Mouse (Mus musculus) heart, adult 2 months (tissue): ENCODE measurements at regions not wholly inside any gene's neighbourhood (a gene's known extent, or its start where the extent isn't known, plus 50 kb on each side); places are given as distances from the start of the nearest gene placed in this dataset.

Experiments
- DNase-seq, 2 experiments: peaks; one replicate each; pipeline ENCODE4 v3.0.0; 2021
- H3K27ac ChIP-seq: fragments of 200-600 bp; 2 replicates; pipeline ENCODE4 v1.8.1; 2022
- H3K27me3 ChIP-seq: fragments of 200-500 bp; 2 replicates; pipeline ENCODE4 v1.6.1; 2012; ENCODE audit warnings: mild to moderate bottlenecking, low read length, inconsistent platforms, mixed read lengths; ENCODE audit not compliant: control insufficient read depth, insufficient read depth
- H3K36me3 ChIP-seq: fragments of 200-500 bp; 2 replicates; pipeline ENCODE4 v1.6.1; 2012; ENCODE audit warnings: low read length, inconsistent platforms; ENCODE audit not compliant: control insufficient read depth, insufficient read depth
- H3K4me1 ChIP-seq: fragments of 200-500 bp; 2 replicates; pipeline ENCODE4 v1.6.1; 2011; ENCODE audit warnings: low read length; ENCODE audit not compliant: control insufficient read depth, insufficient read depth
- H3K4me3 ChIP-seq: fragments of 200-600 bp; 2 replicates; pipeline ENCODE4 v1.8.1; 2022
- H3K79me2 ChIP-seq: fragments of 200-500 bp; replicated peaks from 2 replicates; pipeline ENCODE4 v1.6.1; 2012; ENCODE audit warnings: mild to moderate bottlenecking, inconsistent platforms, low read length, moderate library complexity, mixed read lengths; ENCODE audit not compliant: control insufficient read depth, insufficient read depth
- H3K9ac ChIP-seq: fragments of 200-500 bp; 2 replicates; pipeline ENCODE4 v1.6.1; 2012; ENCODE audit warnings: low read depth, mild to moderate bottlenecking, control low read depth, inconsistent platforms, low read length, mixed read lengths
- CTCF ChIP-seq: fragments of 200-600 bp; IDR thresholded peaks from 2 replicates; pipeline ENCODE4 v1.8.1; 2022; ENCODE audit warnings: antibody characterized with exemption, mild to moderate bottlenecking, moderate library complexity
- EP300 ChIP-seq: fragments of 200-500 bp; IDR thresholded peaks from 2 replicates; pipeline ENCODE4 v1.6.1; 2011; ENCODE audit warnings: low read depth, low read length, control low read depth; ENCODE audit not compliant: insufficient read depth
- POLR2A ChIP-seq: fragments of 200-500 bp; IDR thresholded peaks from 2 replicates; pipeline ENCODE4 v1.6.1; 2011; ENCODE audit warnings: mild to moderate bottlenecking, low read depth, low read length, control low read depth; ENCODE audit not compliant: insufficient read depth
- WGBS: fragments of 180-500 bp; shearing (Covaris S2); methylation state at CpG from one replicate; pipeline ENCODE4 v1.1.7; 2018; 5-methylcytosine and 5-hydroxymethylcytosine counted together
- intact Hi-C: fragments of 180-260 bp; cut with DNase I; formaldehyde crosslinking; loops from one replicate; pipeline ENCODE4 v1.15.1; 2025

GRCm38 (mm10) chr15:41345554-41345953 lies 1211.4 kb downstream of the 9330182O14Rik start:
- H3K27me3 ChIP-seq = no peaks in the 10 kb centered on the region
- WGBS = 88% methylated on average over 2 of the region's 2 CpGs
- H3K27ac ChIP-seq = no peak overlapping the region
- no peak for DNase-seq
- H3K79me2 ChIP-seq = no peaks in the 10 kb centered on the region
- H3K9ac ChIP-seq = no peak overlapping the region
- intact Hi-C loops = no loop called here
- TF ChIP-seq POLR2A (no peak), EP300 (no peak), CTCF (no peak; the same call in 1 of the 2 replicates)
- no peaks in the 10 kb centered on the region for H3K4me1 ChIP-seq
- H3K36me3 ChIP-seq = no peaks in the 10 kb centered on the region
- no peak overlapping the region for H3K4me3 ChIP-seq

- no peaks in the 10 kb centered on the region for H3K36me3 ChIP-seq
- 89% methylated on average over 5 of the region's 5 CpGs for WGBS
- no peak overlapping the region for H3K27ac ChIP-seq
- H3K79me2 ChIP-seq = no peaks in the 10 kb centered on the region
- H3K4me1 ChIP-seq = no peaks in the 10 kb centered on the region
- TF ChIP-seq EP300 = no peak
- no peak for TF ChIP-seq CTCF
- no peak for TF ChIP-seq POLR2A
- DNase-seq = no peak
- no peaks in the 10 kb centered on the region for H3K27me3 ChIP-seq
- H3K4me3 ChIP-seq = no peak overlapping the region
- intact Hi-C loops = no loop called here
- H3K9ac ChIP-seq = no peak overlapping the region
Observed at GRCm38 (mm10) chr15:41347221-41347620, 1213.1 kb downstream of the 9330182O14Rik start.

GRCm38 (mm10) chr15:41352129-41352528 lies 1218.0 kb downstream of the 9330182O14Rik start:
- Histone ChIP-seq H3K36me3 (no peaks in the 10 kb centered on the region), H3K9ac (no peak overlapping the region), H3K4me1 (no peaks in the 10 kb centered on the region), H3K79me2 (no peaks in the 10 kb centered on the region), H3K4me3 (no peak overlapping the region), H3K27ac (no peak overlapping the region), H3K27me3 (no peaks in the 10 kb centered on the region)
- no peak for TF ChIP-seq EP300
- no peak for TF ChIP-seq CTCF
- TF ChIP-seq POLR2A = no peak
- DNase-seq = no peak
- WGBS = 83% methylated on average over 1 of the region's 2 CpGs
- intact Hi-C loops = no loop called here

GRCm38 (mm10) chr15:41359276-41359675 lies 1225.1 kb downstream of the 9330182O14Rik start:
- TF ChIP-seq CTCF = no peak
- TF ChIP-seq EP300 = no peak
- no peak for TF ChIP-seq POLR2A
- WGBS = 78% methylated on average over 4 of the region's 4 CpGs

GRCm38 (mm10) chr15:41374669-41375068 lies 1240.5 kb downstream of the 9330182O14Rik start:
- Histone ChIP-seq H3K9ac (no peak overlapping the region), H3K4me3 (no peak overlapping the region), H3K4me1 (no peaks in the 10 kb centered on the region), H3K79me2 (no peaks in the 10 kb centered on the region), H3K27me3 (no peaks in the 10 kb centered on the region), H3K36me3 (no peaks in the 10 kb centered on the region), H3K27ac (no peak overlapping the region)
- WGBS = 79% methylated on average over 1 of the region's 1 CpGs
- intact Hi-C loops = no loop called here
- no peak for DNase-seq
- TF ChIP-seq CTCF = no peak
- TF ChIP-seq POLR2A = no peak
- TF ChIP-seq EP300 = no peak

More at GRCm38 (mm10) chr15:41359276-41359675, 1225.1 kb downstream of the 9330182O14Rik start:
- Histone ChIP-seq H3K4me1 (no peaks in the 10 kb centered on the region), H3K27me3 (no peaks in the 10 kb centered on the region), H3K79me2 (no peaks in the 10 kb centered on the region), H3K4me3 (no peak overlapping the region), H3K36me3 (no peaks in the 10 kb centered on the region), H3K27ac (no peak overlapping the region), H3K9ac (no peak overlapping the region)
- DNase-seq = no peak
- intact Hi-C loops = no loop called here

- no peak for TF ChIP-seq EP300
- no peak for TF ChIP-seq POLR2A
- no peak for DNase-seq
- Histone ChIP-seq H3K9ac (no peak overlapping the region), H3K4me3 (no peak overlapping the region), H3K4me1 (no peaks in the 10 kb centered on the region), H3K36me3 (no peaks in the 10 kb centered on the region), H3K27ac (no peak overlapping the region), H3K27me3 (no peaks in the 10 kb centered on the region), H3K79me2 (no peaks in the 10 kb centered on the region)
- intact Hi-C loops = no loop called here
- WGBS = 64% methylated on average over 4 of the region's 4 CpGs
Observed at GRCm38 (mm10) chr15:41375906-41376305, 1241.7 kb downstream of the 9330182O14Rik start.

GRCm38 (mm10) chr15:41379637-41380036 lies 1245.5 kb downstream of the 9330182O14Rik start:
- TF ChIP-seq POLR2A = no peak
- no peak overlapping the region for H3K9ac ChIP-seq
- H3K27me3 ChIP-seq = no peaks in the 10 kb centered on the region
- no peaks in the 10 kb centered on the region for H3K4me1 ChIP-seq
- H3K36me3 ChIP-seq = no peaks in the 10 kb centered on the region
- no peaks in the 10 kb centered on the region for H3K79me2 ChIP-seq
- no peak for DNase-seq
- intact Hi-C loops = no loop called here
- H3K27ac ChIP-seq = no peak overlapping the region
- no peak overlapping the region for H3K4me3 ChIP-seq
- WGBS = 88% methylated on average over 5 of the region's 5 CpGs
